In genomic region chr5:92188881-92189483, GRCm38 (mm10) we compare ENCODE assay signal across 33 mouse cellular contexts. TPM values are rescaled to one million over a fixed set of nuclear protein-coding genes. Genes with fewer than 3 reads are reported as not detected.
DNase-seq lines count a peak whose midpoint lies in the region; ATAC-seq and TF ChIP-seq lines count a peak whose summit lies in the region.
"Had no signal": no experiment of that assay in that cellular context is flagged by ENCODE, and none has a peak within 500 bp of the region (broad histone marks: within the 10 kb centered on the region; RNA-seq: fewer than 3 reads in every experiment).

No protein-coding gene starts in this region.

- no peak for ATAC-seq in midbrain, embryonic 11.5 days (ENCODE audit: low FRiP score)
- no peak for ATAC-seq in midbrain, postnatal 0 days (ENCODE audit: low FRiP score)
- peak; percentile 51; the same call in 1 of the 2 replicates for ATAC-seq in stomach, postnatal 0 days (ENCODE audit: low FRiP score, low TSS enrichment)
- ATAC-seq: activated CD4-positive, CD25-positive, alpha-beta regulatory T cell, adult 4 months; forebrain, embryonic 14.5 days; forebrain, postnatal 0 days had no signal

- 0 out of 4 replicates have a peak, but pooled peaks of 1 of the 2 experiments have one; percentile 19 for TF ChIP-seq EP300 in MEL (IDR thresholded peaks at IDR 0.05; ENCODE audit: low read depth in 1 of 2, low read length in 2 of 2)
- TF ChIP-seq EP300 in stomach, postnatal 0 days (optimal IDR thresholded peaks at IDR 0.05): no peak

- no peaks in the 10 kb centered on the region for H3K9me3 ChIP-seq in midbrain, embryonic 11.5 days (ENCODE audit: control insufficient read depth, low read length)
- H3K9me3 ChIP-seq in midbrain, postnatal 0 days (ENCODE audit: low read length): no peaks in the 10 kb centered on the region
- H3K9me3 ChIP-seq in MEL (replicated peaks; ENCODE audit: insufficient read depth, low read length): no peaks in the 10 kb centered on the region
- H3K9me3 ChIP-seq in stomach, postnatal 0 days (ENCODE audit: control insufficient read depth, low read length): no peaks in the 10 kb centered on the region
- H3K9me3 ChIP-seq: embryonic facial prominence, embryonic 12.5 days; heart, embryonic 10.5 days; heart, embryonic 13.5 days; hindbrain, embryonic 15.5 days had no signal

- no peaks in the 10 kb centered on the region for H3K27me3 ChIP-seq in midbrain, embryonic 11.5 days (ENCODE audit: control insufficient read depth, insufficient read depth, low read length)
- H3K27me3 ChIP-seq in midbrain, postnatal 0 days (ENCODE audit: insufficient read depth, low read length): no peaks in the 10 kb centered on the region
- no peaks in the 10 kb centered on the region for H3K27me3 ChIP-seq in MEL (ENCODE audit: control insufficient read depth in 1 of 2, insufficient read depth in 2 of 2, low read length in 2 of 2)
- no peaks in the 10 kb centered on the region for H3K27me3 ChIP-seq in stomach, postnatal 0 days (ENCODE audit: control insufficient read depth, insufficient read depth, low read length)
- H3K27me3 ChIP-seq: CH12.LX; embryonic facial prominence, embryonic 12.5 days; embryonic facial prominence, embryonic 15.5 days; heart, embryonic 13.5 days; hindbrain, embryonic 12.5 days; hindbrain, embryonic 15.5 days had no signal

- intact Hi-C loops in left cerebral cortex, postnatal 25 days (cut with DNase I): no loop called here

- no peaks in the 10 kb centered on the region for H3K79me2 ChIP-seq in MEL (ENCODE audit: control insufficient read depth, insufficient read depth, low read length, poor library complexity)

- TF ChIP-seq RAD21 in MEL (IDR thresholded peaks at IDR 0.05; ENCODE audit: low read depth, low read length): no peak

- 96% methylated on average over 7 of the region's 7 CpGs for WGBS in midbrain, embryonic 11.5 days
- WGBS in midbrain, postnatal 0 days: 97% methylated on average over 7 of the region's 7 CpGs
- WGBS in stomach, postnatal 0 days: 93% methylated on average over 7 of the region's 7 CpGs

- no peak for TF ChIP-seq CTCF in midbrain, postnatal 0 days (IDR thresholded peaks at IDR 0.05)
- TF ChIP-seq CTCF in MEL (IDR thresholded peaks at IDR 0.05 in 2 of 3, conservative IDR thresholded peaks at IDR 0.05 in 1 of 3; ENCODE audit: control insufficient read depth in 1 of 3, insufficient read depth in 1 of 3, low read depth in 2 of 3, low read length in 3 of 3, poor library complexity in 1 of 3, severe bottlenecking in 1 of 3): no peak
- TF ChIP-seq CTCF in stomach, postnatal 0 days (IDR thresholded peaks at IDR 0.05; ENCODE audit: low read depth): no peak

- peak; percentile 54 for DNase-seq in midbrain, embryonic 11.5 days (ENCODE audit: low spot score, missing footprints)
- no peak for DNase-seq in midbrain, postnatal 0 days (ENCODE audit: low spot score)
- peak; percentile 13 for DNase-seq in MEL (ENCODE audit: low read depth, low spot score)
- DNase-seq in stomach, postnatal 0 days (ENCODE audit: low spot score): no peak
- DNase-seq in left cerebral cortex, postnatal 25 days (ENCODE audit: low spot score in 2 of 2): no peak
- no peak for DNase-seq in gastrocnemius, adult 18-20 months (ENCODE audit: low spot score)
- DNase-seq: adrenal gland, adult 8-10 months; adrenal gland, postnatal 36 days; B cell, adult 2 months; cerebellum, adult 18-20 months; cerebellum, adult 9-10 months; cerebellum, postnatal 14 days; forebrain, postnatal 0 days; gastrocnemius, postnatal 25 days; heart, adult 2 months; heart, postnatal 14 days had no signal

- H3K27ac ChIP-seq in midbrain, embryonic 11.5 days (ENCODE audit: low read depth, low read length): no peak overlapping the region
- H3K27ac ChIP-seq in midbrain, postnatal 0 days (ENCODE audit: low read depth, low read length): no peak overlapping the region
- H3K27ac ChIP-seq in MEL (ENCODE audit: control insufficient read depth, low read depth, low read length): no peak overlapping the region
- no peak overlapping the region for H3K27ac ChIP-seq in stomach, postnatal 0 days (replicated peaks)
- H3K27ac ChIP-seq: embryonic facial prominence, embryonic 12.5 days; embryonic facial prominence, embryonic 15.5 days; heart, adult 2 months; heart, embryonic 10.5 days; heart, embryonic 13.5 days; hindbrain, embryonic 12.5 days; hindbrain, embryonic 15.5 days had no signal

- no peak overlapping the region for H3K4me3 ChIP-seq in midbrain, embryonic 11.5 days (ENCODE audit: low read depth, low read length)
- no peak overlapping the region for H3K4me3 ChIP-seq in midbrain, postnatal 0 days (ENCODE audit: low read depth, low read length)
- no peak overlapping the region for H3K4me3 ChIP-seq in MEL (ENCODE audit: control insufficient read depth in 1 of 2, insufficient read depth in 1 of 2, low read depth in 2 of 2, low read length in 2 of 2)
- H3K4me3 ChIP-seq in stomach, postnatal 0 days (ENCODE audit: low read depth, low read length): no peak overlapping the region
- H3K4me3 ChIP-seq: embryonic facial prominence, embryonic 12.5 days; embryonic facial prominence, embryonic 15.5 days; heart, adult 2 months; heart, embryonic 10.5 days; heart, embryonic 13.5 days; hindbrain, embryonic 12.5 days; hindbrain, embryonic 15.5 days had no signal

- no peak for TF ChIP-seq POLR2A in MEL (IDR thresholded peaks at IDR 0.05; ENCODE audit: control insufficient read depth in 1 of 2, insufficient read depth in 1 of 2, low read depth in 1 of 2, low read length in 2 of 2, poor library complexity in 1 of 2)

- no peaks in the 10 kb centered on the region for H3K4me1 ChIP-seq in midbrain, embryonic 11.5 days (ENCODE audit: control insufficient read depth, insufficient read depth, low read length)
- no peaks in the 10 kb centered on the region for H3K4me1 ChIP-seq in midbrain, postnatal 0 days (ENCODE audit: insufficient read depth, low read length)
- H3K4me1 ChIP-seq in MEL (ENCODE audit: control insufficient read depth in 1 of 2, insufficient read depth in 2 of 2, low read length in 2 of 2): no peaks in the 10 kb centered on the region
- H3K4me1 ChIP-seq in stomach, postnatal 0 days (replicated peaks; ENCODE audit: control insufficient read depth, insufficient read depth): no peaks in the 10 kb centered on the region
- H3K4me1 ChIP-seq: embryonic facial prominence, embryonic 12.5 days; embryonic facial prominence, embryonic 15.5 days; heart, embryonic 10.5 days; heart, embryonic 13.5 days; hindbrain, embryonic 12.5 days; hindbrain, embryonic 15.5 days had no signal

- H3K4me2 ChIP-seq in midbrain, embryonic 11.5 days: no peak overlapping the region
- H3K4me2 ChIP-seq in midbrain, postnatal 0 days (ENCODE audit: low read depth, low read length, poor library complexity, severe bottlenecking): no peak overlapping the region
- no peak overlapping the region for H3K4me2 ChIP-seq in stomach, postnatal 0 days (replicated peaks; ENCODE audit: low read depth)
- H3K4me2 ChIP-seq: embryonic facial prominence, embryonic 12.5 days; embryonic facial prominence, embryonic 15.5 days; heart, embryonic 13.5 days; hindbrain, embryonic 12.5 days; hindbrain, embryonic 15.5 days had no signal

- H3K9ac ChIP-seq in midbrain, embryonic 11.5 days (ENCODE audit: low read length): no peak overlapping the region
- H3K9ac ChIP-seq in midbrain, postnatal 0 days (replicated peaks; ENCODE audit: low read length, poor library complexity, severe bottlenecking): no peak overlapping the region
- no peak overlapping the region for H3K9ac ChIP-seq in MEL (ENCODE audit: control insufficient read depth, low read depth, low read length, poor library complexity, severe bottlenecking)
- no peak overlapping the region for H3K9ac ChIP-seq in stomach, postnatal 0 days (ENCODE audit: low read length)
- H3K9ac ChIP-seq: embryonic facial prominence, embryonic 12.5 days; embryonic facial prominence, embryonic 15.5 days; forebrain, postnatal 0 days; heart, embryonic 13.5 days; hindbrain, embryonic 12.5 days; hindbrain, embryonic 15.5 days had no signal

- H3K36me3 ChIP-seq in midbrain, embryonic 11.5 days (ENCODE audit: control insufficient read depth, insufficient read depth, low read length): peaks cover 12% of the 10 kb centered on the region; the same call in 1 of the 2 replicates
- peaks cover 37% of the 10 kb centered on the region for H3K36me3 ChIP-seq in midbrain, postnatal 0 days (ENCODE audit: insufficient read depth, low read length)
- peaks cover 0 to 44% of the 10 kb centered on the region in 2 experiments; a peak in 2 of 4 replicates for H3K36me3 ChIP-seq in MEL (ENCODE audit: control insufficient read depth in 1 of 2, insufficient read depth in 2 of 2, low read length in 2 of 2)
- peaks cover 33% of the 10 kb centered on the region for H3K36me3 ChIP-seq in stomach, postnatal 0 days (ENCODE audit: control insufficient read depth, insufficient read depth, low read length)

TF ChIP-seq in MEL, 35 proteins besides CTCF, POLR2A, EP300 and RAD21 (continues in another document):
- TF ChIP-seq CHD1 (IDR thresholded peaks at IDR 0.05; ENCODE audit: low read depth, low read length) (no peak), E2F4 (IDR thresholded peaks at IDR 0.05; ENCODE audit: borderline replicate concordance, low read depth, low read length) (no peak), GATA1 (IDR thresholded peaks at IDR 0.05; ENCODE audit: low read depth, low read length) (peak; percentile 46; the same call in 1 of the 2 replicates), MEF2A (IDR thresholded peaks at IDR 0.05; ENCODE audit: extremely low read depth, insufficient replicate concordance, low read depth, low read length, poor library complexity, severe bottlenecking) (peak; percentile 75; the same call in 1 of the 2 replicates)

RNA-seq across cellular contexts. Expression of gene U90926, which starts 26.2 kb away (rescaled TPM):
- polyA plus RNA-seq in midbrain, embryonic 11.5 days (2014; fragmentation: Nextera tagmentation; extraction: Ambion mirVana): not detected in 2 replicates
- not detected in 2 replicates for total RNA-seq in midbrain, postnatal 0 days (2014; rRNA removed)
- polyA plus RNA-seq in midbrain, postnatal 0 days (2015; fragmentation: Nextera tagmentation; extraction: Ambion mirVana): not detected in 2 replicates
- total RNA-seq in MEL (2012; rRNA removed): not detected in 2 replicates
- polyA plus RNA-seq in MEL (2012; ENCODE audit: insufficient read depth in 1 of 2, insufficient read length in 2 of 2, low read depth in 1 of 2, low replicate concordance in 2 of 2, missing spikeins in 1 of 2): not detected
- not detected in 2 replicates for polyA plus RNA-seq in stomach, postnatal 0 days (2015; fragmentation: Nextera tagmentation; extraction: Ambion mirVana)
- not detected for total RNA-seq in left cerebral cortex, postnatal 25 days (2021)
- not detected for total RNA-seq in gastrocnemius, adult 18-20 months (2021)
- total RNA-seq: adrenal gland, adult 8-10 months; adrenal gland, postnatal 36 days; CH12.LX; forebrain, postnatal 0 days; G1E; gastrocnemius, adult 8-10 months; gastrocnemius, postnatal 25 days; heart, adult 2 months; heart, postnatal 14 days; hematopoietic stem cell, adult 5-6 weeks had no signal
- polyA plus RNA-seq: activated CD4-positive, CD25-positive, alpha-beta regulatory T cell, adult 4 months; embryonic facial prominence, embryonic 12.5 days; embryonic facial prominence, embryonic 15.5 days; forebrain, embryonic 11.5 days; forebrain, embryonic 14.5 days; forebrain, postnatal 0 days; frontal cortex, adult 2 months; G1E; gonadal fat pad, adult 2 months; heart, adult 2 months; heart, embryonic 10.5 days; heart, embryonic 13.5 days; heart, embryonic 16.5 days; hindbrain, embryonic 12.5 days; hindbrain, embryonic 15.5 days; intestine, embryonic 14.5 days had no signal

RNA-seq across cellular contexts. Expression of gene Uso1, which starts 51.2 kb away (rescaled TPM):
- polyA plus RNA-seq in midbrain, embryonic 11.5 days (2014; fragmentation: Nextera tagmentation; extraction: Ambion mirVana): 25.9 and 29.4 TPM in 2 replicates
- 22.4 and 23.6 TPM in 2 replicates for total RNA-seq in midbrain, postnatal 0 days (2014; rRNA removed)
- 25.9 and 27.0 TPM in 2 replicates for polyA plus RNA-seq in midbrain, postnatal 0 days (2015; fragmentation: Nextera tagmentation; extraction: Ambion mirVana)
- total RNA-seq in MEL (2012; rRNA removed): 22.1 and 26.0 TPM in 2 replicates
- polyA plus RNA-seq in MEL (2012; ENCODE audit: insufficient read depth in 1 of 2, insufficient read length in 2 of 2, low read depth in 1 of 2, low replicate concordance in 2 of 2, missing spikeins in 1 of 2): 10 to 100 TPM; 62.0 to 69.1 TPM
- polyA plus RNA-seq in stomach, postnatal 0 days (2015; fragmentation: Nextera tagmentation; extraction: Ambion mirVana): 36.6 and 36.7 TPM in 2 replicates
- total RNA-seq in left cerebral cortex, postnatal 25 days (2021): 10 to 100 TPM; 74.6 to 76.7 TPM
- total RNA-seq in gastrocnemius, adult 18-20 months (2021): 10 to 100 TPM; 68.3 to 72.6 TPM

Comparison
In these comparisons a context has a peak if more than half of its experiments do, and no peak if none do; other contexts are left out.
1. DNase-seq: peak in midbrain, embryonic 11.5 days (single experiment) and MEL (single experiment); none in midbrain, postnatal 0 days (single experiment), stomach, postnatal 0 days (single experiment), left cerebral cortex, postnatal 25 days (0 of 2) and gastrocnemius, adult 18-20 months (single experiment).